9 mouse cellular contexts compared by ENCODE assay signal in the genomic region with DNA sequence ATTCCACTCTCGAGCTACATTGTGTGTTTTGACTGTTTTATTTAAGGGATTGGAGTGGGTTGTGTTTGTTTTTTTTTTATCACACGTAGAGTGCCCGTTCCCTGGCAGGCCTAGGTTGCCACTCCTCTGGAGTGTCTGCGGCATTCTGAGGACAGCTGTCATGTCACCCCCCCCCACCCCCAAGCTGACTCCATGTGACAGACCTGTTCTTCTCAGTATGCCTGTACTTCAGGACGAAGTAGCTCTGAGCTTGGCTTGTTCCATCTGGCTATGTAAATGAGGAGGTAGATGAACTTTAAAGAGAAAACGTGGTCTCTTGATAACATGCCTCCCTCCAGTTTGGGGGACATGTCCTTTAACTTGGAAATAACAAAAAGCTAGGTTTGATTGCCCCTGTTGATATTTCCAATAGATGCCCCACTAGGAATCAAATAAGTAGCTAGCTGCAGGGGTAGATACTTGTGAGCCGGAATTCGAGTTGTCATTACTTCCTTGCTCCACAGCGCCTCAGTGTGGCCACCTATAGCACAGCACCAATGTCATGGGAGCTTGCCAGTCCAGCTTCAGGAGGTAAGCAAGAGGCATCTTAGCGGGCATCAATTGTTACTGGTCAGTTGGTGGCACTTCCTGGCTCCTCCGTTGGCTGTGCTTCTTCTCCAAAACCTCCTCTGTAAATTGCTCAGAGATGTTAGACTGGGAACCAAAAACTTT. TPM values are rescaled to one million over a fixed set of nuclear protein-coding genes. Genes with fewer than 3 reads are reported as not detected.
DNase-seq lines count a peak whose midpoint lies in the region; ATAC-seq and TF ChIP-seq lines count a peak whose summit lies in the region.
"Had no signal": no experiment of that assay in that cellular context is flagged by ENCODE, and none has a peak within 500 bp of the region (broad histone marks: within the 10 kb centered on the region; RNA-seq: fewer than 3 reads in every experiment).

No protein-coding gene starts in this region.

- H3K4me2 ChIP-seq in midbrain, embryonic 11.5 days = no peak overlapping the region
- H3K4me2 ChIP-seq in midbrain, embryonic 15.5 days = no peak overlapping the region
- H3K4me2 ChIP-seq: neural tube, embryonic 13.5 days had no signal

- H3K9me3 ChIP-seq in midbrain, embryonic 11.5 days (ENCODE audit: control insufficient read depth, low read length) = no peaks in the 10 kb centered on the region
- no peaks in the 10 kb centered on the region for H3K9me3 ChIP-seq in midbrain, embryonic 15.5 days

- no peaks in the 10 kb centered on the region for H3K4me1 ChIP-seq in midbrain, embryonic 11.5 days (ENCODE audit: control insufficient read depth, insufficient read depth, low read length)
- 0 out of 2 replicates have a peak, but pooled peaks cover 1% of the 10 kb centered on the region for H3K4me1 ChIP-seq in midbrain, embryonic 15.5 days
- H3K4me1 ChIP-seq in cortical plate, adult 2 months (ENCODE audit: control insufficient read depth, insufficient read depth, low read length) = peaks cover 2% of the 10 kb centered on the region; the same call in 1 of the 2 replicates

- 45% methylated on average over 11 of the region's 11 CpGs for WGBS in midbrain, embryonic 11.5 days
- WGBS in midbrain, embryonic 15.5 days = 42% methylated on average over 11 of the region's 11 CpGs

- no peaks in the 10 kb centered on the region for H3K36me3 ChIP-seq in midbrain, embryonic 11.5 days (ENCODE audit: control insufficient read depth, insufficient read depth, low read length)
- H3K36me3 ChIP-seq in midbrain, embryonic 15.5 days (replicated peaks) = no peaks in the 10 kb centered on the region
- H3K36me3 ChIP-seq: neural tube, embryonic 13.5 days had no signal

- intact Hi-C loops in heart, postnatal 36 days (cut with DNase I) = loop anchor here (1.0 to 2.0 kb wide), 2 partner anchors 44 to 72 kb away; no protein-coding TSS in a partner anchor
- intact Hi-C loops in left cerebral cortex, postnatal 25 days (cut with DNase I) = loop anchor here (1.0 to 5.0 kb wide), 2 partner anchors 39 to 93 kb away; a partner anchor contains a TSS

- no peak for ATAC-seq in midbrain, embryonic 11.5 days (ENCODE audit: low FRiP score)
- no peak for ATAC-seq in midbrain, embryonic 15.5 days (replicated peaks)

- TF ChIP-seq CTCF in cortical plate, adult 2 months (IDR thresholded peaks at IDR 0.05; ENCODE audit: extremely low read depth, insufficient read depth, low read length) = peak; percentile 91

- H3K9ac ChIP-seq in midbrain, embryonic 11.5 days (ENCODE audit: low read length) = no peak overlapping the region
- no peak overlapping the region for H3K9ac ChIP-seq in midbrain, embryonic 15.5 days
- H3K9ac ChIP-seq: neural tube, embryonic 13.5 days had no signal

- no peaks in the 10 kb centered on the region for H3K27me3 ChIP-seq in midbrain, embryonic 11.5 days (ENCODE audit: control insufficient read depth, insufficient read depth, low read length)
- no peaks in the 10 kb centered on the region for H3K27me3 ChIP-seq in midbrain, embryonic 15.5 days (replicated peaks)

- TF ChIP-seq POLR2A in cortical plate, adult 2 months (IDR thresholded peaks at IDR 0.05; ENCODE audit: extremely low read depth, insufficient read depth, low read length) = no peak

- H3K27ac ChIP-seq in midbrain, embryonic 11.5 days (ENCODE audit: low read depth, low read length) = no peak overlapping the region
- H3K27ac ChIP-seq in midbrain, embryonic 15.5 days = no peak overlapping the region
- H3K27ac ChIP-seq in cortical plate, adult 2 months (ENCODE audit: insufficient read depth, low read length) = no peak overlapping the region
- H3K27ac ChIP-seq: neural tube, embryonic 13.5 days had no signal

- H3K4me3 ChIP-seq in midbrain, embryonic 11.5 days (ENCODE audit: low read depth, low read length) = no peak overlapping the region
- no peak overlapping the region for H3K4me3 ChIP-seq in midbrain, embryonic 15.5 days
- H3K4me3 ChIP-seq in cortical plate, adult 2 months (ENCODE audit: insufficient read depth, low read length) = no peak overlapping the region
- H3K4me3 ChIP-seq: neural tube, embryonic 13.5 days had no signal

- peak; percentile 98 for DNase-seq in midbrain, embryonic 11.5 days (ENCODE audit: low spot score, missing footprints)
- peak; percentile 73 to 76 for DNase-seq in adrenal gland, adult 18-20 months (ENCODE audit: low spot score in 2 of 2)
- DNase-seq in heart, postnatal 36 days = peak; percentile 60 to 74
- peak; percentile 69 to 82 for DNase-seq in left cerebral cortex, postnatal 25 days (ENCODE audit: low spot score in 2 of 2)
- DNase-seq in retina, postnatal 1 day = peak; percentile 78
- peak; percentile 33 for DNase-seq in yolk sac, embryonic 10.5 days (ENCODE audit: low spot score)

RNA-seq across cellular contexts. Expression of a gene that starts 39.7 kb away (rescaled TPM):
- polyA plus RNA-seq in midbrain, embryonic 11.5 days (2014; fragmentation: Nextera tagmentation; extraction: Ambion mirVana) = 14.7 TPM in 2 replicates
- polyA plus RNA-seq in midbrain, embryonic 15.5 days (2015; fragmentation: Nextera tagmentation; extraction: Ambion mirVana) = 85.8 and 88.7 TPM in 2 replicates
- 1 to 10 TPM; 1.0 to 2.8 TPM for total RNA-seq in adrenal gland, adult 18-20 months (2021)
- polyA plus RNA-seq in cortical plate, adult 2 months (2012; rRNA removed) = 146 and 160 TPM in 2 replicates
- total RNA-seq in heart, postnatal 36 days (2021) = under 1 TPM; 0.24 to 0.28 TPM
- total RNA-seq in left cerebral cortex, postnatal 25 days (2021) = 100 to 1,000 TPM; 188 to 230 TPM

Comparison
In these comparisons a context has a peak if more than half of its experiments do, and no peak if none do; other contexts are left out.
1. DNase-seq: peak in every context shown above with its lines; median percentile 98 in midbrain, embryonic 11.5 days; 78 in retina, postnatal 1 day; 76 in left cerebral cortex, postnatal 25 days; 74 in adrenal gland, adult 18-20 months; 67 in heart, postnatal 36 days; 33 in yolk sac, embryonic 10.5 days.
2. RNA of a gene that starts 39.7 kb away (total RNA-seq): 188 to 230 TPM in left cerebral cortex, postnatal 25 days; 1.0 to 2.8 TPM in adrenal gland, adult 18-20 months and 0.24 to 0.28 TPM in heart, postnatal 36 days; every median in the first group is over 10 times any median in the second.